Mouse (Mus musculus) thymus, postnatal 4 days (tissue): ENCODE data around the gene Thumpd2.

ENCODE experiments used
- DNase-seq: peaks from one replicate; pipeline ENCODE4 v3.0.0; 2021

Thumpd2 gene

GRCm38 (mm10) chr17:81064979-81065311 lies at the start of gene Thumpd2:
Gene Thumpd2, minus strand, starts transcription at chr17:81065082.
- peak; percentile 96 for DNase-seq

GRCm38 (mm10) chr17:81104237-81104636 lies 39.4 kb upstream of the Thumpd2 start:
- no peak for DNase-seq

GRCm38 (mm10) chr17:81102866-81103265 lies 38.0 kb upstream of the Thumpd2 start:
- no peak for DNase-seq

- DNase-seq = no peak
Observed at GRCm38 (mm10) chr17:81098444-81098843, 33.6 kb upstream of the Thumpd2 start.

GRCm38 (mm10) chr17:81096490-81096889 lies 31.6 kb upstream of the Thumpd2 start:
- no peak for DNase-seq

- no peak for DNase-seq
Observed at GRCm38 (mm10) chr17:81092794-81093193, 27.9 kb upstream of the Thumpd2 start.

GRCm38 (mm10) chr17:81088866-81089265 lies 24.0 kb upstream of the Thumpd2 start:
- no peak for DNase-seq

- DNase-seq = no peak
Observed at GRCm38 (mm10) chr17:81087735-81088134, 22.9 kb upstream of the Thumpd2 start.

- DNase-seq = peak; percentile 16
Observed at GRCm38 (mm10) chr17:81064279-81064978, 453 bp downstream of the Thumpd2 start.

GRCm38 (mm10) chr17:81063346-81063745 lies 1.5 kb downstream of the Thumpd2 start:
- DNase-seq = no peak

GRCm38 (mm10) chr17:81062349-81062871 lies 2.5 kb downstream of the Thumpd2 start:
- no peak for DNase-seq

- no peak for DNase-seq
Observed at GRCm38 (mm10) chr17:81056796-81057381, 8.0 kb downstream of the Thumpd2 start.

- no peak for DNase-seq
Observed at GRCm38 (mm10) chr17:81056035-81056434, 8.8 kb downstream of the Thumpd2 start.

- no peak for DNase-seq
Observed at GRCm38 (mm10) chr17:81055522-81055921, 9.4 kb downstream of the Thumpd2 start.

GRCm38 (mm10) chr17:81053274-81053673 lies 11.6 kb downstream of the Thumpd2 start:
- no peak for DNase-seq

- DNase-seq = no peak
Observed at GRCm38 (mm10) chr17:81047930-81048564, 16.8 kb downstream of the Thumpd2 start.

GRCm38 (mm10) chr17:81045525-81046150 lies 19.2 kb downstream of the Thumpd2 start:
- peak; percentile 75 for DNase-seq

GRCm38 (mm10) chr17:81045115-81045514 lies 19.8 kb downstream of the Thumpd2 start:
- no peak for DNase-seq

GRCm38 (mm10) chr17:81044356-81044755 lies 20.5 kb downstream of the Thumpd2 start:
- DNase-seq = no peak

- no peak for DNase-seq
Observed at GRCm38 (mm10) chr17:81041662-81042061, 23.2 kb downstream of the Thumpd2 start.

- no peak for DNase-seq
Observed at GRCm38 (mm10) chr17:81038707-81039408, 26.0 kb downstream of the Thumpd2 start.

GRCm38 (mm10) chr17:81035354-81035753 lies 29.5 kb downstream of the Thumpd2 start:
- DNase-seq = no peak

GRCm38 (mm10) chr17:81032957-81033356 lies 31.9 kb downstream of the Thumpd2 start:
- no peak for DNase-seq
